Mouse (Mus musculus): Measurements from ENCODE around the gene Pdzd2. TPM values are rescaled to one million over a fixed set of nuclear protein-coding genes. Genes with fewer than 3 reads are reported as not detected.

The Pdzd2 gene
- polyA plus RNA-seq, 1 experiment from 2014 or later: 33.2 TPM

- 75% methylated on average over 3 of the region's 3 CpGs for WGBS
- Histone ChIP-seq H3K9me3 (ENCODE audit: control insufficient read depth, low read length) (no peaks in the 10 kb centered on the region), H3K36me3 (ENCODE audit: control insufficient read depth, insufficient read depth, low read length) (peaks cover 26% of the 10 kb centered on the region)
Observed at GRCm38 (mm10) chr15:12348950-12349349, 390.8 kb downstream of the Pdzd2 start.

DNA sequence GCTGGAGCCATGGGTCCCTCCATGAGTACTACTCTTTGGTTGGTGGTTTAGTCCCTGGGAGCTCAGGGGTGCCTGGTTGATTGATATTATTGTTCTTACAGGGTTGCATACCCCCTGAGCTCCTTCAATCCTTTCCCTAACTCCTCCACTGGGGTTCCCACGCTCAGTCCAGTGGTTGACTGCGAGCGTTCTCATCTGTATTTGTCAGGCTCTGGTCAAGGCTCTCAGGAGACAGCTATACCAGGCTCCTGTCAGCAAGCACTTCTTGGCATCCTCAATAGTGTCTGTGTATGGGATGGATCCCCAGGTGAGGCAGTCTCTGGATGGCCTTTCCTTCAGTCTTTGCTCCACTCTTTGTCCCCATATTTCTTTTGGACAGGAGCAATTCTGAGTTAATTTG, 392.8 kb downstream of the Pdzd2 start:
- ATAC-seq (ENCODE audit: low read depth): no peak
- Histone ChIP-seq H3K36me3 (ENCODE audit: control insufficient read depth, insufficient read depth, low read length) (peaks cover 25% of the 10 kb centered on the region), H3K27ac (ENCODE audit: low read length) (no peak overlapping the region), H3K9me3 (ENCODE audit: control insufficient read depth, low read length) (no peaks in the 10 kb centered on the region), H3K9ac (ENCODE audit: low read length) (no peak overlapping the region), H3K4me1 (replicated peaks; ENCODE audit: control insufficient read depth, insufficient read depth, low read length) (peaks cover 2% of the 10 kb centered on the region; the same call in 1 of the 2 replicates), H3K27me3 (ENCODE audit: control insufficient read depth, insufficient read depth, low read depth, low read length) (no peaks in the 10 kb centered on the region), H3K4me2 (ENCODE audit: low read depth, low read length) (no peak overlapping the region), H3K4me3 (ENCODE audit: low read length) (no peak overlapping the region)
- WGBS: 83% methylated on average over 3 of the region's 3 CpGs

More at GRCm38 (mm10) chr15:12348950-12349349, 390.8 kb downstream of the Pdzd2 start:
- no peak overlapping the region for H3K4me2 ChIP-seq (ENCODE audit: low read depth, low read length)
- H3K9ac ChIP-seq (ENCODE audit: low read length): no peak overlapping the region
- no peak overlapping the region for H3K4me3 ChIP-seq (ENCODE audit: low read length)
- no peak for ATAC-seq (ENCODE audit: low read depth)
- H3K4me1 ChIP-seq (replicated peaks; ENCODE audit: control insufficient read depth, insufficient read depth, low read length): peaks cover 2% of the 10 kb centered on the region; the same call in 1 of the 2 replicates
- no peak overlapping the region for H3K27ac ChIP-seq (ENCODE audit: low read length)
- no peaks in the 10 kb centered on the region for H3K27me3 ChIP-seq (ENCODE audit: control insufficient read depth, insufficient read depth, low read depth, low read length)

DNA sequence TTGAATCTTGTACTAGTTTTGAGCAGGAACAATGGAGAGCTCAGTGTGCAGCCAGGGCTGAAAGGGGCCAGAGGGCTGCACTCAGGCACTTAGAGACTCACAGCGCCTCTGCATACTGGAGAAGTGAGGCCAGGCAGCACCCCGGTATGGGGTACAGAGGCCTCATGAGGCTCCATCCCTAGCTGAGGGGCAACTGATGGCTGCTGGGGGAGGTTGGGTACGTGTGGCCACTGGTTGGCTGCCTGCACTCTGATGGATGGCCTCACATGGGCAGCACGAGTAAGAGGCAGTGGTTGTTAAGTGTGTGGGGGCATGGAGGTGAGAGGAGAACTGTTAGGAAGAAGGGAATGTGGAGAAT, 398.3 kb downstream of the Pdzd2 start:
- Histone ChIP-seq H3K27me3 (ENCODE audit: control insufficient read depth, insufficient read depth, low read depth, low read length) (no peaks in the 10 kb centered on the region), H3K4me3 (ENCODE audit: low read length) (no peak overlapping the region), H3K9me3 (ENCODE audit: control insufficient read depth, low read length) (no peaks in the 10 kb centered on the region), H3K4me1 (replicated peaks; ENCODE audit: control insufficient read depth, insufficient read depth, low read length) (no peaks in the 10 kb centered on the region), H3K4me2 (ENCODE audit: low read depth, low read length) (no peak overlapping the region), H3K27ac (ENCODE audit: low read length) (no peak overlapping the region), H3K36me3 (ENCODE audit: control insufficient read depth, insufficient read depth, low read length) (peaks cover 10% of the 10 kb centered on the region), H3K9ac (ENCODE audit: low read length) (no peak overlapping the region)
- 0 out of 2 replicates have a peak, but pooled peaks have one; percentile 23 for ATAC-seq (ENCODE audit: low read depth)
- 51% methylated on average over 4 of the region's 4 CpGs for WGBS

DNA sequence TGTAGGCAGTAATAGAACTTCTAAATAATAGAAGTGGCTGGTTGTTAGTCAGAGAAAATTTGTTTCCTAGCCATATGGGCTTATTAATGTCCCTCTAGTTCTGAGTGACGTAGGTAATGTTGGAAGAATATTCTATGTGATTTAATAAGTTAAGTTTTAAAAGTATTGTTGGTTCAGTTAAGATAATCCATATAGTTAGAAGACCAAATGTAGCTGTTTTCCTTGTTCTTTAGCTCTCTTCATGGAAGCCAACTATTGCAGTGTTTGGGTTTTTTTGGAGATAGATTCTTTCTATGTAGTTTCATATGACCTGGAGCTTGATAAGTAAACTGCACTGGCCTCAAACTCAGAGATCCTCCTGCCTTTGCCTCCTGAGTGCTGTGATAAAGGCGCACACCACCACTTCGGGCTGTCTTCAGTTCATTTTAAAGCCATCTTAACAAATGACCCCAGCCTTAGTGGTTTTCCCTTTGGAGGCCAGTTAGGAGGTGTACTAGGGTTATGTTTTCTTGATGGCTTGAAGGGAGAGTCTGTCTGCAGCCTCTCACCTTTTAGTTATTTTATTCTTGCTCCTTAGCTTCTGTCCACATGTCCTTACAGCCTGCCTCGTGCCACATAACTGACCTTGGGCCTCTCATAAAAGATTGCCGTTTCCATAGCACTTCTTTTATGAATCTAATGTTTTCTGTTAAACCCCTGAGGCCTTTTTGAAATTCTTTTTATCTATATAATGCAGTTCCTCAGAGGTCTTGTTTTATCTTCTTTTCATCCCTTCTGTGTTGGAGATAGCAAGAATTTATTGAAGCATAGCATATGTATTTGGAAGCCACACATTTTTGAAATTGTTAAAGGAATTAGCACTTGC, 399.0 kb downstream of the Pdzd2 start:
- Histone ChIP-seq H3K27me3 (ENCODE audit: control insufficient read depth, insufficient read depth, low read depth, low read length) (no peaks in the 10 kb centered on the region), H3K4me3 (ENCODE audit: low read length) (no peak overlapping the region), H3K4me1 (replicated peaks; ENCODE audit: control insufficient read depth, insufficient read depth, low read length) (no peaks in the 10 kb centered on the region), H3K4me2 (ENCODE audit: low read depth, low read length) (no peak overlapping the region), H3K9me3 (ENCODE audit: control insufficient read depth, low read length) (no peaks in the 10 kb centered on the region), H3K9ac (ENCODE audit: low read length) (no peak overlapping the region), H3K36me3 (ENCODE audit: control insufficient read depth, insufficient read depth, low read length) (peaks cover 8% of the 10 kb centered on the region), H3K27ac (ENCODE audit: low read length) (no peak overlapping the region)
- WGBS: 63% methylated on average over 5 of the region's 5 CpGs
- no peak for ATAC-seq (ENCODE audit: low read depth)

DNA sequence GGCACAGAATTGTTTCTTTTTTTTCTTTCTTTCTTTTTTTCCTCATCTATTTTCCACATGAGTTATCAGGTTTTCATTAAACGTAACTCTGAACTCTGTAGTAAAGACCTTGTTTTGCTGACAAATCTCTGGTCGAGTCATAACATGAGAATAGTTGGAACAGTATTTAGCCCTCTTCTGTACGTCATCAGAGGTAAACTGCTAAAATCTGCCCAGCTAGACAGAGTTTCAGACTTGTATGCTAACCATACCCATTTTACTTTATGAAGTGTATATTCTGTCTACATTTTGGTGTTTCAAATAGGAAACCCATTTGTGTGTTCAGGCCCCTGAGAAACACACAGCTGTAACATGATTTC, 402.0 kb downstream of the Pdzd2 start:
- Histone ChIP-seq H3K4me3 (ENCODE audit: low read length) (no peak overlapping the region), H3K9me3 (ENCODE audit: control insufficient read depth, low read length) (no peaks in the 10 kb centered on the region), H3K27me3 (ENCODE audit: control insufficient read depth, insufficient read depth, low read depth, low read length) (no peaks in the 10 kb centered on the region), H3K9ac (ENCODE audit: low read length) (no peak overlapping the region), H3K36me3 (ENCODE audit: control insufficient read depth, insufficient read depth, low read length) (peaks cover under 1% of the 10 kb centered on the region; the same call in 1 of the 2 replicates), H3K27ac (ENCODE audit: low read length) (no peak overlapping the region), H3K4me2 (ENCODE audit: low read depth, low read length) (no peak overlapping the region), H3K4me1 (replicated peaks; ENCODE audit: control insufficient read depth, insufficient read depth, low read length) (no peaks in the 10 kb centered on the region)
- WGBS: 71% methylated on average over 3 of the region's 3 CpGs
- no peak for ATAC-seq (ENCODE audit: low read depth)

GRCm38 (mm10) chr15:12337030-12337778, 402.5 kb downstream of the Pdzd2 start:
- WGBS: 78% methylated on average over 4 of the region's 4 CpGs
- H3K4me1 ChIP-seq (replicated peaks; ENCODE audit: control insufficient read depth, insufficient read depth, low read length): no peaks in the 10 kb centered on the region
- ATAC-seq (ENCODE audit: low read depth): no peak
- no peaks in the 10 kb centered on the region for H3K27me3 ChIP-seq (ENCODE audit: control insufficient read depth, insufficient read depth, low read depth, low read length)
- H3K27ac ChIP-seq (ENCODE audit: low read length): no peak overlapping the region
- no peak overlapping the region for H3K4me2 ChIP-seq (ENCODE audit: low read depth, low read length)
- H3K9me3 ChIP-seq (ENCODE audit: control insufficient read depth, low read length): no peaks in the 10 kb centered on the region
- H3K36me3 ChIP-seq (ENCODE audit: control insufficient read depth, insufficient read depth, low read length): no peaks in the 10 kb centered on the region
- no peak overlapping the region for H3K4me3 ChIP-seq (ENCODE audit: low read length)
- no peak overlapping the region for H3K9ac ChIP-seq (ENCODE audit: low read length)

DNA sequence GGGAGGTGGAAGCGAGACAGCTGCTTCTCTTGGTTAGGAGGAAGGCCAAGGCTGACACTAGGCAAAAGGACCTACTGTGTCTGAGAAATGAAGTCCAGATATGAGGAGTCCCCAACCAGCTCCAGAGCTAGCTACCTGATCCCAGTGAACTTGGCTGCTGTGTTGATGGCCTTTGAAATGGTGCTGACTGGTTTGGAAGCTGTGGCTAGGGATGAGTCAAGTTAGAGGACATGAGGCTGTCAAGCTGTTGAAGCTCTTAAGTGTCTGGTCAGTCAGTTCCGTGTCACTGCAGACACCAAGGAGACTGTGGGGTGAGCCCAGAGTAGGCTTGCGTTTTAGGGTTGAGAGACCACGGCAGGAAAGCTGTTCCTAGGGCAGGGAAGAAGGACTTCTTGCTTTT, 405.3 kb downstream of the Pdzd2 start:
- no peak for ATAC-seq (ENCODE audit: low read depth)
- Histone ChIP-seq H3K4me1 (replicated peaks; ENCODE audit: control insufficient read depth, insufficient read depth, low read length) (peaks cover 6% of the 10 kb centered on the region), H3K27me3 (ENCODE audit: control insufficient read depth, insufficient read depth, low read depth, low read length) (no peaks in the 10 kb centered on the region), H3K36me3 (ENCODE audit: control insufficient read depth, insufficient read depth, low read length) (no peaks in the 10 kb centered on the region), H3K9ac (ENCODE audit: low read length) (no peak overlapping the region), H3K4me3 (ENCODE audit: low read length) (no peak overlapping the region), H3K9me3 (ENCODE audit: control insufficient read depth, low read length) (no peaks in the 10 kb centered on the region), H3K27ac (ENCODE audit: low read length) (no peak overlapping the region), H3K4me2 (ENCODE audit: low read depth, low read length) (no peak overlapping the region)
- 80% methylated on average over 4 of the region's 4 CpGs for WGBS

- Histone ChIP-seq H3K4me1 (replicated peaks; ENCODE audit: control insufficient read depth, insufficient read depth, low read length) (peaks cover 6% of the 10 kb centered on the region), H3K4me3 (ENCODE audit: low read length) (no peak overlapping the region), H3K36me3 (ENCODE audit: control insufficient read depth, insufficient read depth, low read length) (no peaks in the 10 kb centered on the region), H3K27me3 (ENCODE audit: control insufficient read depth, insufficient read depth, low read depth, low read length) (no peaks in the 10 kb centered on the region), H3K4me2 (ENCODE audit: low read depth, low read length) (no peak overlapping the region), H3K9ac (ENCODE audit: low read length) (no peak overlapping the region), H3K9me3 (ENCODE audit: control insufficient read depth, low read length) (no peaks in the 10 kb centered on the region), H3K27ac (ENCODE audit: low read length) (no peak overlapping the region)
- WGBS: 6% methylated on average over 1 of the region's 1 CpGs
- ATAC-seq (ENCODE audit: low read depth): peak; percentile 23; the same call in 1 of the 2 replicates
Observed at GRCm38 (mm10) chr15:12331300-12331699, 408.4 kb downstream of the Pdzd2 start.

GRCm38 (mm10) chr15:12330892-12331291, 408.8 kb downstream of the Pdzd2 start:
- Histone ChIP-seq H3K27ac (ENCODE audit: low read length) (peak overlapping the region; percentile 12; the same call in 1 of the 2 replicates), H3K4me3 (ENCODE audit: low read length) (no peak overlapping the region), H3K9ac (ENCODE audit: low read length) (no peak overlapping the region), H3K4me2 (ENCODE audit: low read depth, low read length) (no peak overlapping the region), H3K36me3 (ENCODE audit: control insufficient read depth, insufficient read depth, low read length) (no peaks in the 10 kb centered on the region), H3K4me1 (replicated peaks; ENCODE audit: control insufficient read depth, insufficient read depth, low read length) (peaks cover 6% of the 10 kb centered on the region), H3K9me3 (ENCODE audit: control insufficient read depth, low read length) (no peaks in the 10 kb centered on the region), H3K27me3 (ENCODE audit: control insufficient read depth, insufficient read depth, low read depth, low read length) (no peaks in the 10 kb centered on the region)
- ATAC-seq (ENCODE audit: low read depth): no peak

All from lung, embryonic 16.5 days (tissue).